Mouse (Mus musculus) hindbrain, embryonic 16.5 days (tissue): ENCODE measurements around the gene Dnah14. TPM values are rescaled to one million over a fixed set of nuclear protein-coding genes. Genes with fewer than 3 reads are reported as not detected.
"Not testable (repeated sequence)": the region's sequence is repeated elsewhere in the genome, so short reads cannot be mapped to it uniquely, and the experiment has no call there.

Experiments
- ATAC-seq: fragments of 200-750 bp; cut with Nextera tagmentation; 2 replicates; pipeline ENCODE4 v1.8.0; 2017; ENCODE audit warnings: moderate TSS enrichment, moderate library complexity
- H3K27ac ChIP-seq: fragments of 300-500 bp; sonication (generic); 2 replicates; pipeline ENCODE4 v1.5.1; 2014; ENCODE audit warnings: low read depth, mild to moderate bottlenecking, control low read depth, low read length, moderate library complexity
- H3K27me3 ChIP-seq: fragments of 300-500 bp; sonication (generic); replicated peaks from 2 replicates; pipeline ENCODE4 v1.6.1; 2014; ENCODE audit warnings: low read length; ENCODE audit not compliant: control insufficient read depth, insufficient read depth
- H3K36me3 ChIP-seq: fragments of 300-500 bp; sonication (generic); 2 replicates; pipeline ENCODE4 v1.6.1; 2014; ENCODE audit warnings: mild to moderate bottlenecking, low read length, moderate library complexity, mixed read lengths; ENCODE audit not compliant: control insufficient read depth, insufficient read depth
- H3K4me1 ChIP-seq: fragments of 300-500 bp; sonication (generic); 2 replicates; pipeline ENCODE4 v1.6.1; 2014; ENCODE audit warnings: low read depth, low read length; ENCODE audit not compliant: control insufficient read depth, insufficient read depth
- H3K4me2 ChIP-seq: fragments of 300-500 bp; sonication (generic); 2 replicates; pipeline ENCODE4 v1.6.1; 2014; ENCODE audit warnings: mild to moderate bottlenecking, low read length, control low read depth, moderate library complexity
- H3K4me3 ChIP-seq: fragments of 300-500 bp; sonication (generic); 2 replicates; pipeline ENCODE4 v1.5.1; 2014; ENCODE audit warnings: mild to moderate bottlenecking, low read length, control low read depth, moderate library complexity
- H3K9ac ChIP-seq: fragments of 300-500 bp; sonication (generic); 2 replicates; pipeline ENCODE4 v1.6.1; 2014; ENCODE audit warnings: low read depth, mild to moderate bottlenecking, control low read depth, low read length, moderate library complexity
- H3K9me3 ChIP-seq: fragments of 300-500 bp; sonication (generic); 2 replicates; pipeline ENCODE4 v1.6.1; 2014; ENCODE audit warnings: mild to moderate bottlenecking, low read length, moderate library complexity; ENCODE audit not compliant: control insufficient read depth
- WGBS: fragments of 180-500 bp; shearing (Covaris S2); extraction: QIAGEN DNeasy Blood & Tissue Kit; methylation state at CpG from one replicate; pipeline ENCODE4 v1.1.7; 2014; 5-methylcytosine and 5-hydroxymethylcytosine counted together
- polyA plus RNA-seq: library from polyadenylated mRNA; unstranded; fragments of >200 nt; fragmentation: Nextera tagmentation; extraction: Ambion mirVana; gene quantifications from 2 replicates; pipeline ENCODE4 v1.2.1, GENCODE M21; 2015

Gene Dnah14
- polyA plus RNA-seq, 1 experiment from 2014 or later = 0.50 TPM

GRCm38 (mm10) chr1:181733517-181733916 lies 157.2 kb downstream of the Dnah14 start:
- ATAC-seq = no peak
- Histone ChIP-seq H3K9ac (no peak overlapping the region), H3K9me3 (no peaks in the 10 kb centered on the region), H3K4me2 (no peak overlapping the region), H3K27ac (no peak overlapping the region), H3K4me3 (no peak overlapping the region), H3K4me1 (no peaks in the 10 kb centered on the region), H3K36me3 (no peaks in the 10 kb centered on the region), H3K27me3 (no peaks in the 10 kb centered on the region)
- 78% methylated on average over 5 of the region's 5 CpGs for WGBS

DNA sequence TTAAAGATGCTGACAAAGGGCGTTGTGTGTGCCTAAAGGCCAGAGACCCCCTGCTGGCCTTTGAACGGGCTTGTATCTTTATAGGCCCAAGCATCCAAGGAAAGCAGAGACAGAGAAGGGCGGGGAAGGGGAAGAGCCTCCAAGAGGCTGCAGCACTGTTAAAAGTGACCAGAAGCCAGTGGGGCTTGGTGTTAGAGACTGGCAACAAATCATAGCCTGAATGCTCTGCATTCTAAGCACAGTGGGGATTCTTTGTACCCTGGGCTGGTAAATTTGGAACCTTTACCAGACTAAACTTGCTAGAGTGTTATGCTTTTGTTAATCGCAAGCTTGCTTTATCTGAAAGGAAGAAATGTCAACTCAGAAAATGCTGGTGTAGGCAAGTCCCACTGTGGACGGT lies 163.9 kb downstream of the Dnah14 start:
- WGBS = 33% methylated on average over 5 of the region's 5 CpGs

DNA sequence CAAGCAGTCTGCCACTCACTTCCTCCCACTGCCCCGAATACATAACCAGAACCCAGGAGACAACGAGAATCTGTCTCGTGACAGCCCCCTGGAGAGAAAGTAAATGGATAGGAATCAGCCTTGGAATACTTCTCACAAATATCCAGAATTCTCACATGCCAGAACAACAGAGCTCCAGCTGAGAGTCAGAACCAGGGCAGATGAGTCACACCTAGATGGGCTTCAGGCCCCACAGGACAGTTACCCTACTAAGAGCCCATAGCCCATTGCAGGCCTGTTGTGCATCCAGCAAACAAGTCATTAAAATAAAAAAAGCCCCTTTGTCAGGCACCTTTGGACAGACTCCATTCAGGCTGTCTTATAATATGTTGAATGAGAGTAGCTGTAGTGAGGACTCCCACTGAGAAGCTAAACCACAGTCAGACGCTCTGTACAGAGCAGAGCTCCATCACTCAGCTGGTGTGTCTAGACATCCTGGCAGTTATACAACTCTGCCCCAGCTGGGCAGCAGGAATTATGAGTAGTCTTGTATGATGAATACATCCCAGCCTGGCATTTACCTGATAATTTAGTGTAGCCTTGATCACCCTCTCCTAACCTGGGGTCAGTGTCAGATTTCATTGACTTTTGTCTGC lies 166.0 kb downstream of the Dnah14 start:
- H3K27me3 ChIP-seq = no peaks in the 10 kb centered on the region
- H3K4me1 ChIP-seq = no peaks in the 10 kb centered on the region
- H3K9ac ChIP-seq = no peak overlapping the region
- no peak overlapping the region for H3K4me2 ChIP-seq
- no peak overlapping the region for H3K27ac ChIP-seq
- 32% methylated on average over 4 of the region's 4 CpGs for WGBS
- 0 out of 2 replicates have a peak, but pooled peaks have one; percentile 52 for ATAC-seq
- H3K36me3 ChIP-seq = no peaks in the 10 kb centered on the region
- H3K9me3 ChIP-seq = no peaks in the 10 kb centered on the region
- no peak overlapping the region for H3K4me3 ChIP-seq

More for the DNA sequence above, 163.9 kb downstream of the Dnah14 start:
- ATAC-seq = no peak
- H3K27ac ChIP-seq = no peak overlapping the region
- H3K4me1 ChIP-seq = no peaks in the 10 kb centered on the region
- no peak overlapping the region for H3K4me2 ChIP-seq
- no peak overlapping the region for H3K4me3 ChIP-seq
- H3K9me3 ChIP-seq = no peaks in the 10 kb centered on the region
- H3K36me3 ChIP-seq = no peaks in the 10 kb centered on the region
- H3K27me3 ChIP-seq = no peaks in the 10 kb centered on the region
- H3K9ac ChIP-seq = no peak overlapping the region

GRCm38 (mm10) chr1:181769392-181769791 lies 193.0 kb downstream of the Dnah14 start:
- ATAC-seq = no peak
- Histone ChIP-seq H3K36me3 (no peaks in the 10 kb centered on the region), H3K4me3 (no peak overlapping the region), H3K27me3 (no peaks in the 10 kb centered on the region), H3K4me1 (no peaks in the 10 kb centered on the region), H3K9ac (no peak overlapping the region), H3K4me2 (no peak overlapping the region), H3K27ac (no peak overlapping the region), H3K9me3 (no peaks in the 10 kb centered on the region)
- 61% methylated on average over 14 of the region's 14 CpGs for WGBS

DNA sequence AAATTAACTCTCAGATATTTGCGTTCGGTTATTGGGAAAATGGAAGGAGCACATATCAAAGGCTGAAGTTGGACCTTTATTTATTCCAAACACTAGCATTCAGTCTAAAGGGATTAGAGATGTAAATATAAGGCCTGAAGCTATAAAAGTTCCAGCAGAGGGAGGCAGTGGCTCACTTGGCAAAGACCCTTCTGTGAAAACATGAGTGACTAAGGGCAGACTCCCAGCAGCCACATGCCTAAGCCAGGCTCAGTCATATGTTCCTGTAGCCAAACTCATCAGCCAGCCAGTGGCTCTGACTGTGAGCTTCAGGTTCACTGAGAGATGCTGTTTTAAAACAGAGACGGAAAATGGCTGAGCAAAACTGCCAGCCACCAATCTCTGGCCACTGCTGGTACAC lies 195.5 kb downstream of the Dnah14 start:
- no peak for ATAC-seq
- Histone ChIP-seq H3K27ac (no peak overlapping the region), H3K9ac (no peak overlapping the region), H3K4me1 (no peaks in the 10 kb centered on the region), H3K27me3 (no peaks in the 10 kb centered on the region), H3K4me2 (no peak overlapping the region), H3K9me3 (no peaks in the 10 kb centered on the region), H3K4me3 (no peak overlapping the region), H3K36me3 (no peaks in the 10 kb centered on the region)
- 97% methylated on average over 3 of the region's 3 CpGs for WGBS

- Histone ChIP-seq H3K4me3 (no peak overlapping the region), H3K27me3 (no peaks in the 10 kb centered on the region), H3K27ac (no peak overlapping the region), H3K4me2 (no peak overlapping the region), H3K36me3 (no peaks in the 10 kb centered on the region), H3K9me3 (no peaks in the 10 kb centered on the region), H3K9ac (no peak overlapping the region), H3K4me1 (no peaks in the 10 kb centered on the region)
- WGBS = 60% methylated on average over 1 of the region's 1 CpGs
- ATAC-seq = no peak
Observed at GRCm38 (mm10) chr1:181776541-181776940, 200.2 kb downstream of the Dnah14 start.

DNA sequence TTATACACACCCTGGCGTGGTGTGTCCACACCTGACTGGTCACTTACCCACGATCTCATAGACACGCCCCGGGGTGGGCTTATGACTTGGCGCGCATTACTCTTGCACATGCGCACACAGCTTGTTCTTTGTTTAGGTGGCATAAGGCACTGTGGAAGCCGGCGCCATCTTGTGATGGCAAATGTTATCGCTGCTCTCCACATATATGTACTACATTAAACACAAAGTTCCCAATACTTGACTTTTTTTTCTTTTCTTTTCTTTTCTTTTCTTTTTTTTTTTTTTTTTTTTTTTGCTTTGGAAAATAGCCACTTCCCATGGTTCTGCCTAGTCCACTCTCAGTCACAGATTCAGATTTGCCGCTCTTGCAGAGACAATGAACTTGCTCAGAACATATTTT lies 206.2 kb downstream of the Dnah14 start:
- H3K4me2 ChIP-seq, H3K4me3 ChIP-seq, ATAC-seq, H3K4me1 ChIP-seq, H3K36me3 ChIP-seq, H3K27me3 ChIP-seq, H3K9me3 ChIP-seq, H3K9ac ChIP-seq, H3K27ac ChIP-seq: not testable (repeated sequence)
- WGBS = 98% methylated on average over 10 of the region's 11 CpGs

DNA sequence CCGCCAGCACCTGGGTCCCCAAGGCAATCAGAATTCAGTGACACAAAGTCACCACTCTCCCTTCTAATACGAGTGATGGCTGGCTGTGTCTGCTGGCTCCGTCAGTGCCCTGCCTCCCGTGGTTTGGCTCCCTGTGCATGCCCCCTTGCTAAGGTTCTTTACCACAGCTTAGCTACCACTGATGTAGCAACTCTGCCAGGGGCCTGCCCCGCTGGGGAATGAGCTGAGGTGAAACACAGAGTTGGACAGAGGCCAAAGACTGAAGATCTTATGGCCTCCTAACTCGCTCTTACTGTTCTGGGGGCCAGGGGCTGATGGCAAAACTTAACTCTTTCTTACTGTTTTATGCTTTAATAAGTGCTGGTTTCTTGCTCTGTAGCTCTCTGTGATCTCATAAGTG lies 213.6 kb downstream of the Dnah14 start:
- H3K9me3 ChIP-seq = no peaks in the 10 kb centered on the region
- ATAC-seq = no peak
- H3K4me1 ChIP-seq = no peaks in the 10 kb centered on the region
- WGBS = 53% methylated on average over 6 of the region's 6 CpGs
- no peak overlapping the region for H3K4me2 ChIP-seq
- H3K27ac ChIP-seq = no peak overlapping the region
- H3K27me3 ChIP-seq = no peaks in the 10 kb centered on the region
- H3K9ac ChIP-seq = no peak overlapping the region
- no peak overlapping the region for H3K4me3 ChIP-seq
- H3K36me3 ChIP-seq = no peaks in the 10 kb centered on the region

- WGBS = 31% methylated on average over 2 of the region's 2 CpGs
- H3K36me3 ChIP-seq = no peaks in the 10 kb centered on the region
- no peak overlapping the region for H3K9ac ChIP-seq
- no peaks in the 10 kb centered on the region for H3K9me3 ChIP-seq
- no peaks in the 10 kb centered on the region for H3K4me1 ChIP-seq
- no peak overlapping the region for H3K27ac ChIP-seq
- no peaks in the 10 kb centered on the region for H3K27me3 ChIP-seq
- no peak overlapping the region for H3K4me3 ChIP-seq
- no peak for ATAC-seq
- no peak overlapping the region for H3K4me2 ChIP-seq
Observed at GRCm38 (mm10) chr1:181793541-181793940, 217.2 kb downstream of the Dnah14 start.

GRCm38 (mm10) chr1:181799911-181800310 lies 223.6 kb downstream of the Dnah14 start:
- Histone ChIP-seq H3K9ac (no peak overlapping the region), H3K4me2 (no peak overlapping the region), H3K9me3 (no peaks in the 10 kb centered on the region), H3K4me3 (no peak overlapping the region), H3K27me3 (no peaks in the 10 kb centered on the region), H3K36me3 (no peaks in the 10 kb centered on the region), H3K27ac (no peak overlapping the region), H3K4me1 (no peaks in the 10 kb centered on the region)
- WGBS = 88% methylated on average over 3 of the region's 3 CpGs
- ATAC-seq = no peak
